ENCODE assay signal across 12 mouse cellular contexts in genomic region chr8:13740817-13741613, GRCm38 (mm10). TPM values are rescaled to one million over a fixed set of nuclear protein-coding genes. Genes with fewer than 3 reads are reported as not detected.
DNase-seq lines count a peak whose midpoint lies in the region; ATAC-seq and TF ChIP-seq lines count a peak whose summit lies in the region.
"Had no signal": no experiment of that assay in that cellular context is flagged by ENCODE, and none has a peak within 500 bp of the region (broad histone marks: within the 10 kb centered on the region; RNA-seq: fewer than 3 reads in every experiment).

No protein-coding gene starts in this region.

- WGBS in hindbrain, embryonic 15.5 days = 88% methylated on average over 7 of the region's 7 CpGs
- WGBS in hindbrain, embryonic 16.5 days = 83% methylated on average over 7 of the region's 7 CpGs
- 23% methylated on average over 7 of the region's 7 CpGs for WGBS in liver, embryonic 14.5 days (ENCODE audit: insufficient replicate concordance)

- 0 out of 2 replicates have a peak overlapping the region, but pooled peaks have one; percentile 25 for H3K27ac ChIP-seq in hindbrain, embryonic 15.5 days (replicated peaks)
- no peak overlapping the region for H3K27ac ChIP-seq in hindbrain, embryonic 16.5 days (ENCODE audit: low read depth, low read length)
- H3K27ac ChIP-seq in MEL (ENCODE audit: control insufficient read depth, low read depth, low read length) = no peak overlapping the region
- H3K27ac ChIP-seq in liver, embryonic 14.5 days = peak overlapping the region; percentile 79

- no peaks in the 10 kb centered on the region for H3K27me3 ChIP-seq in hindbrain, embryonic 15.5 days
- no peaks in the 10 kb centered on the region for H3K27me3 ChIP-seq in hindbrain, embryonic 16.5 days (replicated peaks; ENCODE audit: control insufficient read depth, insufficient read depth, low read length)
- no peaks in the 10 kb centered on the region for H3K27me3 ChIP-seq in MEL (ENCODE audit: control insufficient read depth in 1 of 2, insufficient read depth in 2 of 2, low read length in 2 of 2)
- H3K27me3 ChIP-seq in liver, embryonic 14.5 days (ENCODE audit: control insufficient read depth, insufficient read depth, low read length) = no peaks in the 10 kb centered on the region
- H3K27me3 ChIP-seq: limb, embryonic 15.5 days had no signal

- H3K4me3 ChIP-seq in hindbrain, embryonic 15.5 days = no peak overlapping the region
- no peak overlapping the region for H3K4me3 ChIP-seq in hindbrain, embryonic 16.5 days (ENCODE audit: low read length)
- no peak overlapping the region for H3K4me3 ChIP-seq in MEL (ENCODE audit: control insufficient read depth in 1 of 2, insufficient read depth in 1 of 2, low read depth in 2 of 2, low read length in 2 of 2)
- H3K4me3 ChIP-seq in liver, embryonic 14.5 days (ENCODE audit: insufficient read depth in 1 of 2, low read depth in 2 of 2, low read length in 2 of 2) = peak overlapping the region in 1 of 2 experiments; percentile 19; a peak in 1 of 4 replicates
- H3K4me3 ChIP-seq: limb, embryonic 15.5 days; myocyte had no signal

- H3K79me2 ChIP-seq in MEL (ENCODE audit: control insufficient read depth, insufficient read depth, low read length, poor library complexity) = no peaks in the 10 kb centered on the region

- H3K4me1 ChIP-seq in hindbrain, embryonic 15.5 days (replicated peaks) = no peaks in the 10 kb centered on the region
- 0 out of 2 replicates have a peak, but pooled peaks cover 2% of the 10 kb centered on the region for H3K4me1 ChIP-seq in hindbrain, embryonic 16.5 days (ENCODE audit: control insufficient read depth, insufficient read depth, low read depth, low read length)
- H3K4me1 ChIP-seq in MEL (ENCODE audit: control insufficient read depth in 1 of 2, insufficient read depth in 2 of 2, low read length in 2 of 2) = 0 out of 4 replicates have a peak, but pooled peaks cover 0 to 6% of the 10 kb centered on the region in 2 experiments
- peaks cover 25 to 28% of the 10 kb centered on the region in 2 experiments for H3K4me1 ChIP-seq in liver, embryonic 14.5 days (replicated peaks; ENCODE audit: control insufficient read depth in 2 of 2, insufficient read depth in 2 of 2, low read length in 1 of 2)

- H3K9me3 ChIP-seq in hindbrain, embryonic 15.5 days = no peaks in the 10 kb centered on the region
- H3K9me3 ChIP-seq in hindbrain, embryonic 16.5 days (ENCODE audit: control insufficient read depth, low read length) = no peaks in the 10 kb centered on the region
- H3K9me3 ChIP-seq in MEL (replicated peaks; ENCODE audit: insufficient read depth, low read length) = no peaks in the 10 kb centered on the region
- H3K9me3 ChIP-seq in liver, embryonic 14.5 days (ENCODE audit: control insufficient read depth, low read length) = no peaks in the 10 kb centered on the region
- H3K9me3 ChIP-seq: limb, embryonic 15.5 days had no signal

- H3K9ac ChIP-seq in hindbrain, embryonic 15.5 days = no peak overlapping the region
- H3K9ac ChIP-seq in hindbrain, embryonic 16.5 days (ENCODE audit: low read depth, low read length) = no peak overlapping the region
- no peak overlapping the region for H3K9ac ChIP-seq in MEL (ENCODE audit: control insufficient read depth, low read depth, low read length, poor library complexity, severe bottlenecking)
- H3K9ac ChIP-seq in liver, embryonic 14.5 days (replicated peaks) = peak overlapping the region; percentile 56
- H3K9ac ChIP-seq: limb, embryonic 15.5 days had no signal

- peak in 1 of 2 experiments; percentile 42; a peak in 2 of 4 replicates for TF ChIP-seq EP300 in MEL (IDR thresholded peaks at IDR 0.05; ENCODE audit: low read depth in 1 of 2, low read length in 2 of 2)
- TF ChIP-seq EP300 in liver, embryonic 14.5 days (IDR thresholded peaks at IDR 0.05; ENCODE audit: low read depth) = peak; percentile 82

- ATAC-seq in hindbrain, embryonic 15.5 days (ENCODE audit: low FRiP score, low read depth) = no peak
- no peak for ATAC-seq in hindbrain, embryonic 16.5 days
- ATAC-seq in liver, embryonic 14.5 days (ENCODE audit: insufficient read depth) = peak; percentile 97

- H3K4me2 ChIP-seq in hindbrain, embryonic 15.5 days = no peak overlapping the region
- no peak overlapping the region for H3K4me2 ChIP-seq in hindbrain, embryonic 16.5 days (ENCODE audit: low read length)
- peak overlapping the region; percentile 62 for H3K4me2 ChIP-seq in liver, embryonic 14.5 days (ENCODE audit: low read depth)
- H3K4me2 ChIP-seq: limb, embryonic 15.5 days had no signal

- TF ChIP-seq RAD21 in MEL (IDR thresholded peaks at IDR 0.05; ENCODE audit: low read depth, low read length) = no peak

- DNase-seq in MEL (ENCODE audit: low read depth, low spot score) = peak; percentile 25
- DNase-seq in c-Kit-positive CD71-positive TER-119-positive erythroid progenitor cells, embryonic 14.5 days (ENCODE audit: low spot score) = peak; percentile 79
- DNase-seq in liver, embryonic 14.5 days (ENCODE audit: low read depth in 3 of 3, low spot score in 3 of 3) = peak; percentile 66 to 78 (median 69)
- DNase-seq in ovary, postnatal 14 days (ENCODE audit: low spot score) = no peak
- DNase-seq in adrenal gland, postnatal 25 days = no peak
- DNase-seq in testis, postnatal 14 days (ENCODE audit: low spot score) = no peak
- DNase-seq: cerebellum, adult 2 months had no signal

- TF ChIP-seq CTCF in MEL (IDR thresholded peaks at IDR 0.05 in 2 of 3, conservative IDR thresholded peaks at IDR 0.05 in 1 of 3; ENCODE audit: control insufficient read depth in 1 of 3, insufficient read depth in 1 of 3, low read depth in 2 of 3, low read length in 3 of 3, poor library complexity in 1 of 3, severe bottlenecking in 1 of 3) = no peak
- no peak for TF ChIP-seq CTCF in liver, embryonic 14.5 days (IDR thresholded peaks at IDR 0.05; ENCODE audit: low read depth)

- H3K36me3 ChIP-seq in hindbrain, embryonic 15.5 days = no peaks in the 10 kb centered on the region
- H3K36me3 ChIP-seq in hindbrain, embryonic 16.5 days (ENCODE audit: control insufficient read depth, insufficient read depth, low read length) = no peaks in the 10 kb centered on the region
- peaks cover 0 to 5% of the 10 kb centered on the region in 2 experiments; a peak in 1 of 4 replicates for H3K36me3 ChIP-seq in MEL (ENCODE audit: control insufficient read depth in 1 of 2, insufficient read depth in 2 of 2, low read length in 2 of 2)
- no peaks in the 10 kb centered on the region for H3K36me3 ChIP-seq in liver, embryonic 14.5 days (replicated peaks; ENCODE audit: control insufficient read depth, insufficient read depth, low read depth)
- H3K36me3 ChIP-seq: limb, embryonic 15.5 days had no signal

- TF ChIP-seq POLR2A in MEL (IDR thresholded peaks at IDR 0.05; ENCODE audit: control insufficient read depth in 1 of 2, insufficient read depth in 1 of 2, low read depth in 1 of 2, low read length in 2 of 2, poor library complexity in 1 of 2) = no peak

TF ChIP-seq in MEL, 35 proteins besides CTCF, POLR2A, EP300 and RAD21:
- TF ChIP-seq MAZ (IDR thresholded peaks at IDR 0.05; ENCODE audit: low read depth, low read length) (no peak), TAL1 (IDR thresholded peaks at IDR 0.05; ENCODE audit: low read length) (peak; percentile 63), GATA1 (IDR thresholded peaks at IDR 0.05; ENCODE audit: low read depth, low read length) (peak; percentile 40; the same call in 1 of the 2 replicates), TCF12 (IDR thresholded peaks at IDR 0.05; ENCODE audit: low read depth, low read length) (0 out of 2 replicates have a peak, but pooled peaks have one; percentile 7)

RNA-seq across cellular contexts. Expression of gene Cdc16, which starts 16.5 kb away (rescaled TPM):
- 150 and 155 TPM in 2 replicates for polyA plus RNA-seq in hindbrain, embryonic 15.5 days (2015; fragmentation: Nextera tagmentation; extraction: Ambion mirVana)
- 142 and 149 TPM in 2 replicates for polyA plus RNA-seq in hindbrain, embryonic 16.5 days (2015; fragmentation: Nextera tagmentation; extraction: Ambion mirVana)
- total RNA-seq in MEL (2012; rRNA removed) = 57.2 and 59.6 TPM in 2 replicates
- 10 to 100 TPM in 1 of 2 experiments, not detected in 1; 53.6 TPM for polyA plus RNA-seq in MEL (2012; ENCODE audit: insufficient read depth in 1 of 2, insufficient read length in 2 of 2, low read depth in 1 of 2, low replicate concordance in 2 of 2, missing spikeins in 1 of 2)
- 20.4 and 31.3 TPM in 2 replicates for polyA plus RNA-seq in liver, embryonic 14.5 days (2012; rRNA removed)
- polyA plus RNA-seq in liver, embryonic 14.5 days (2014; fragmentation: Nextera tagmentation; extraction: Ambion mirVana) = 51.4 and 61.0 TPM in 2 replicates
- 62.6 and 66.6 TPM in 2 replicates for total RNA-seq in adrenal gland, postnatal 25 days (2021)

RNA-seq across cellular contexts. Expression of gene Cfap97d2, which starts 35.3 kb away (rescaled TPM):
- polyA plus RNA-seq in hindbrain, embryonic 15.5 days (2015; fragmentation: Nextera tagmentation; extraction: Ambion mirVana) = 1.3 and 1.6 TPM in 2 replicates
- polyA plus RNA-seq in hindbrain, embryonic 16.5 days (2015; fragmentation: Nextera tagmentation; extraction: Ambion mirVana) = 1.0 and 1.9 TPM in 2 replicates
- not detected in 2 replicates for total RNA-seq in MEL (2012; rRNA removed)
- not detected for polyA plus RNA-seq in MEL (2012; ENCODE audit: insufficient read depth in 1 of 2, insufficient read length in 2 of 2, low read depth in 1 of 2, low replicate concordance in 2 of 2, missing spikeins in 1 of 2)
- 0.02 TPM in 1 of 2 replicates, not detected in the other for polyA plus RNA-seq in liver, embryonic 14.5 days (2012; rRNA removed)
- polyA plus RNA-seq in liver, embryonic 14.5 days (2014; fragmentation: Nextera tagmentation; extraction: Ambion mirVana) = not detected in 2 replicates
- not detected in 2 replicates for total RNA-seq in adrenal gland, postnatal 25 days (2021)
- polyA plus RNA-seq: activated CD4-positive, CD25-positive, alpha-beta regulatory T cell, adult 4 months; limb, embryonic 15.5 days had no signal

RNA-seq across cellular contexts. Expression of gene Upf3a, which starts 44.4 kb away (rescaled TPM):
- 39.5 and 41.9 TPM in 2 replicates for polyA plus RNA-seq in hindbrain, embryonic 15.5 days (2015; fragmentation: Nextera tagmentation; extraction: Ambion mirVana)
- 40.4 and 40.8 TPM in 2 replicates for polyA plus RNA-seq in hindbrain, embryonic 16.5 days (2015; fragmentation: Nextera tagmentation; extraction: Ambion mirVana)
- total RNA-seq in MEL (2012; rRNA removed) = 26.1 and 29.3 TPM in 2 replicates
- polyA plus RNA-seq in MEL (2012; ENCODE audit: insufficient read depth in 1 of 2, insufficient read length in 2 of 2, low read depth in 1 of 2, low replicate concordance in 2 of 2, missing spikeins in 1 of 2) = 10 to 100 TPM in 1 of 2 experiments, not detected in 1; 39.8 TPM
- polyA plus RNA-seq in liver, embryonic 14.5 days (2012; rRNA removed) = 4.1 and 8.3 TPM in 2 replicates
- polyA plus RNA-seq in liver, embryonic 14.5 days (2014; fragmentation: Nextera tagmentation; extraction: Ambion mirVana) = 11.0 and 11.3 TPM in 2 replicates
- total RNA-seq in adrenal gland, postnatal 25 days (2021) = 35.1 and 37.5 TPM in 2 replicates

Comparison
In these comparisons a context has a peak if more than half of its experiments do, and no peak if none do; other contexts are left out.
1. H3K27ac ChIP-seq: peak in hindbrain, embryonic 15.5 days (single experiment) and liver, embryonic 14.5 days (single experiment); none in hindbrain, embryonic 16.5 days (single experiment) and MEL (single experiment).
2. DNase-seq: peak in MEL (single experiment), c-Kit-positive CD71-positive TER-119-positive erythroid progenitor cells, embryonic 14.5 days (single experiment) and liver, embryonic 14.5 days (3 of 3); none in ovary, postnatal 14 days (single experiment), adrenal gland, postnatal 25 days (single experiment) and testis, postnatal 14 days (single experiment).